Mouse (Mus musculus) 3134 (cell line): Measurements from ENCODE around the gene Rtkn2.

ENCODE experiments used
- DNase-seq: peaks from one replicate; pipeline ENCODE4 v3.0.0-alpha.2; 2011; ENCODE audit warnings: low spot score; ENCODE audit not compliant: insufficient read length; ENCODE audit errors: extremely low read depth

Rtkn2 gene

GRCm38 (mm10) chr10:68100506-68100905 lies 121.1 kb downstream of the Rtkn2 start:
- no peak for DNase-seq

DNA sequence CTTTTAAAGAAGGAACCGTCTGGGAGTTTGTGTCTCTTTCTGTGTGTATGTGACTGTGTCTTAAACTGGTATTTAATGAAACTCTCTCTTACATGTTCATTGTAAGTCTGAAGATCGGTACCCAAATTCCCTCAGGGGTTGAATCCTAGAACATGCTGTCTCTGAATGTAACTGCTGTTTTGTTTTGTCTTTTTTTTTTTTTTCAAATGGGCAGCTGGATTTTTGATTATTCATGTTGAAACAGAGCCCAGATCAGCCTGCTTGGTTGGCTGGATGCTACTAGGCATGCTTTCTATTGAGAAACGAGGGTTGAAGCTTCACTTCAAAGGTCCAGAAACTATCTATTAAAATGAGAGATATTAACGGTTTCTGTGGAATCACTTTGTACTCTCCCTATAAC lies 121.9 kb downstream of the Rtkn2 start:
- DNase-seq, result no peak

GRCm38 (mm10) chr10:68102566-68102965 lies 123.2 kb downstream of the Rtkn2 start:
- DNase-seq, result no peak

DNA sequence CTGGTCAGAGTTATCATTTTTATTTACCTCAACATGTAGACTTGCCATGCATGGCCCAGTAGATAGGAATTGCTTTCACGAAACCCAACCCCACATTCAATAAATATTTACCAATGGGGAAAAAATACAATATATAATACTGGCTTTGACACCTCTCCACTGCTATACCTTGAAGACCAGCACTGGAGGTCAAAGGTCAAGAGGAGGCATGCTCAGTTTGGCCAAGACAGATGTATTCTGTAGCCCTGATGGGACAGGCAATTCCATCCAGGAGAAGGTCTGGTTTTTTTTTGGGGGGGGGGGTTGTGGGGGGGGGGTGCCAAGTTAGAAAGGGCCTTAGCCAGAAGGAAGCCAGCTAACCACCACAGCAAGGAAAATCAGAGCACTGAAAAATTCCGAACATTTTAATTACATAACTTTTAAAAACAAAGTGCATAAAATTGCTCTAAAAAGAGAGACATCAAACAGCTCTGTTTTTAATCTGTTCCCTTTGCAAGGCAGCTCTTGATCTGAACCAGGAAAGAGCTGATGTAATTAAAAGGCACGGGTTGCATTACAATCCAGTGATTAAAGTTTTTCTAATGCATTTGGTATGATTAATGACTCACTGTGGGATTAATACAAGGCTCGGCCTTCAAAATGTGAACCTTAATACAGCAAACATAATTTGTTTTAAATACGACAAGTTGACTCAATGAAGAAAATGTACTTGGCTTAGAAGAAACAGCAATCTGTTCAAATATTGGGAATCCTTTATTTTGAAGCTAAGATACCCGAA lies 123.9 kb downstream of the Rtkn2 start:
- no peak for DNase-seq

DNA sequence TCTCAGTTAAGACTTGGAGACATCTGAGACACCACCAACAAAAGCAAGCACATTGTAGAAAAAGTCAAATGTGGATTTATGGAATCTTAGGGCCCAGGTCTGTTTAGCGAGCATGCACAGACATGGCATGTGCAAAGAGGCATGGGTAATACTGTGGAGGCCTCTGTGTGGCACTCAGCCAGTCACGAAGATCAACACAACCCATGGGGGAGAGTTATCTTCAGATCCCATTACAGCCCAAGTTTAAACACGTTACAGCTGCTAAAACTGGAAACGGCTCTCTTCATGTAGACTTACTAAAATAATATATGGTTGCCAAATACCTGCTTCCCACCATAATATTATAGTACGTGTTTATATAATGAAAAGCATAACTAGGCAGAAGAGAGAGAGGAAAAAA lies 124.6 kb downstream of the Rtkn2 start:
- DNase-seq, result no peak

DNA sequence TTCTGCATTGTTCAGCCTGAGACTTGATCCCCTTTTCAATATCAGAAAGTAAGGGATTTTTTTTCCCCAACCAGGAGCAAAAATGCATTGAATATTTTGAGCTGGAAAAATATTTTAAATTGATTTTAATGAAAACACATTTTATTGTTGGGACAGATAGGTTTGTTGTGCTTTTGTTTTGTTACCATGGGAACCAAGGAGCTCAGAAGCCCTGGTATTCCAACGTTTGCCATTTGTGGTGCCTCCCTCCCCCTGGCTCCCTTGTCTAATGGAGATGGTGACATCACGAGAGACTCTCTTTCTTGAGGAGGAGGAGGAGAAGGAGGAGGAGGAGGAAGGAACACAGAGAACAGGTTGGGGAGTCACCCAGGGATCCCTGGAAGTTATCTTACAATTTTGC lies 125.1 kb downstream of the Rtkn2 start:
- DNase-seq, result no peak

DNA sequence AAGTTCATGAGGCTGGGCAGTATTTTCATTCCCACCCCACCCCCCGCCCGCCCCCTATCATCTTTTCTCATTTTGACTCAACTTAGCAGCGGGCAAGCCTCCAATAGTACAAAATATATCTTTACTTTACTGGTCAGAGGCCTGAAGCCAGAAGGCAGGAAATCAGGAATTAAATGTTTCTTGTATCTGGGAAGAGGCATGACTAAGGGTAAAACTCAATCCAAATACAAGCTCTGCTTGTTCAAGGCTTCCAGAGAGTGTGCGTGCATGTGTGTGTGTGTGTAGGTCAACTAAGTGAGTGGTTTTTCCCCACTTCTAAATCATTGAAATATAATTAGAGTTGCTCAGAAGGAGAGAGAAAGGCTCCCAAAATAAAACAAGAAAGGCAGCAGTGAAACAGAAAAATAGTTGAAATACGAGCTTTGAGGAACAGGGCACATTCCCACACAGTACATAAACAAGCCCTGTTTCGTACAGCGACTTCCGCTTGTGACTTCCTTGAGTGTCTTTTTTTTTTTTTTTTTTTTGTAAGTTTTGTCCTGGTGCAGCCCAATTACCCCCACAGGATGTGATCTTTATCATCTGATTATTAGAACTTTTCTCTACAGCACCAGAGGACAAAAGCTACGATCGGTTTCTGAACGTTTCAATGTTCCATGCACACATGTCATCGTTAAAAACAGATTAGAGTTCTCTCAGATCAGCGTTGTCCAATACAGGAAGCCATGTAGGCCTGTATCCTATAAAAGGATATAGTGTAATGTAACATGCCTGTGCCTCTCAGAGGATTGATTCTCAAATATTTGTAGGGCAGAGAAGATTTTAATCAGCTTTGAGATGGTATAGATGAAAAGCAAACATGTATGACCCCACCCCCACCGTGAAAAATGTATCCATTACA lies 125.8 kb downstream of the Rtkn2 start:
- no peak for DNase-seq

GRCm38 (mm10) chr10:68106351-68106950 lies 127.1 kb downstream of the Rtkn2 start:
- no peak for DNase-seq

DNA sequence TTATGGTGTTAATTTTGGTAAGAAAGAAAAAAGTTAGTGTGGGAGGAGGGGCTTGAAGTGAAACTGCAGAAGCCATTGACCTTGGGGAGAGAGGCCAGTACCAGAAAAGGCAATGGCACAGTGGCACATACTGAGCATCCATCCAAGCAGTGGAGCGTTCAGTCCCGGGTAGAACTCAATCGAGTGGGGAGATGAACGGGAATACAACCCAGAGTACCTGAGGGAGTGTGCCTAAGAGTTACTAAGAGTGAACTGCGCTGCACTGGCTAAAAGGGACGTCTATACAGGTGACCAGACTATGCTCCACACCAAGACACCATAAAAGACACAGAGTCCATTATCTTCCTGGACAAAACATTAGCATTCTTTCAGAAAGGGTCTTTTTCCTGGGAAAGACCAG lies 128.3 kb downstream of the Rtkn2 start:
- no peak for DNase-seq
